Mouse (Mus musculus): Measurements from ENCODE around the gene Fbxo9.

GRCm38 (mm10) chr9:78157221-78157620, 48.4 kb upstream of the Fbxo9 start:
- TF ChIP-seq CTCF (conservative IDR thresholded peaks at IDR 0.05; ENCODE audit: insufficient read depth, insufficient read length, low read depth, low read length), result no peak
- no peak for TF ChIP-seq POLR2A (IDR thresholded peaks at IDR 0.05; ENCODE audit: low read depth, low read length)
